27 mouse cellular contexts compared by ENCODE assay signal in genomic region chr5:147092448-147092847, GRCm38 (mm10).
"Had no signal": no experiment of that assay in that cellular context is flagged by ENCODE, and none has a peak within 500 bp of the region (broad histone marks: within the 10 kb centered on the region; RNA-seq: fewer than 3 reads in every experiment).

No protein-coding gene starts in this region.

- H3K27me3 ChIP-seq: limb, embryonic 12.5 days; limb, embryonic 13.5 days; limb, embryonic 15.5 days; liver, embryonic 12.5 days; liver, embryonic 13.5 days; liver, embryonic 15.5 days; lung, embryonic 15.5 days; megakaryocyte, embryonic 14.5 days; midbrain, embryonic 12.5 days; midbrain, embryonic 13.5 days; midbrain, embryonic 15.5 days had no signal

- H3K4me2 ChIP-seq: limb, embryonic 12.5 days; limb, embryonic 13.5 days; limb, embryonic 15.5 days; liver, embryonic 11.5 days; liver, embryonic 12.5 days; liver, embryonic 13.5 days; liver, embryonic 15.5 days; lung, embryonic 14.5 days; lung, embryonic 15.5 days; midbrain, embryonic 11.5 days; midbrain, embryonic 12.5 days; midbrain, embryonic 13.5 days; midbrain, embryonic 15.5 days; neural tube, embryonic 12.5 days had no signal

- DNase-seq: left cerebral cortex, postnatal 4 days; liver; liver, embryonic 13.5 days; liver, postnatal 0 days; lung, adult 18-20 months; lung, adult 2 months; lung, embryonic 14.5 days; lung, postnatal 10 days; lung, postnatal 14 days; lung, postnatal 36 days; lung, postnatal 4 days; midbrain, embryonic 14.5 days had no signal

- H3K4me3 ChIP-seq: limb, embryonic 10.5 days; limb, embryonic 12.5 days; limb, embryonic 13.5 days; limb, embryonic 15.5 days; liver, embryonic 12.5 days; liver, embryonic 13.5 days; liver, embryonic 15.5 days; lung, embryonic 15.5 days; megakaryocyte, embryonic 14.5 days; midbrain, embryonic 10.5 days; midbrain, embryonic 12.5 days; midbrain, embryonic 13.5 days; midbrain, embryonic 15.5 days; neural tube, embryonic 12.5 days had no signal

- H3K36me3 ChIP-seq: midbrain, embryonic 15.5 days had no signal
